ENCODE assay signal across 26 mouse cellular contexts in genomic region chr5:5368389-5369164, GRCm38 (mm10). TPM values are rescaled to one million over a fixed set of nuclear protein-coding genes. Genes with fewer than 3 reads are reported as not detected.
DNase-seq lines count a peak whose midpoint lies in the region; ATAC-seq lines count a peak whose summit lies in the region.
"Had no signal": no experiment of that assay in that cellular context is flagged by ENCODE, and none has a peak within 500 bp of the region (broad histone marks: within the 10 kb centered on the region; RNA-seq: fewer than 3 reads in every experiment).

No protein-coding gene starts in this region.

- no peaks in the 10 kb centered on the region for H3K27me3 ChIP-seq in heart, embryonic 14.5 days (ENCODE audit: control insufficient read depth, insufficient read depth, low read length)
- no peaks in the 10 kb centered on the region for H3K27me3 ChIP-seq in midbrain, embryonic 12.5 days
- H3K27me3 ChIP-seq in midbrain, embryonic 10.5 days (ENCODE audit: low read depth, poor library complexity, severe bottlenecking), result no peaks in the 10 kb centered on the region
- H3K27me3 ChIP-seq: limb, embryonic 13.5 days; neural tube, embryonic 15.5 days had no signal

- H3K9me3 ChIP-seq in heart, embryonic 14.5 days (ENCODE audit: control insufficient read depth, low read length), result no peaks in the 10 kb centered on the region
- no peaks in the 10 kb centered on the region for H3K9me3 ChIP-seq in midbrain, embryonic 12.5 days
- no peaks in the 10 kb centered on the region for H3K9me3 ChIP-seq in midbrain, embryonic 10.5 days (replicated peaks)
- H3K9me3 ChIP-seq: limb, embryonic 13.5 days; megakaryocyte, embryonic 14.5 days; neural tube, embryonic 15.5 days had no signal

- peaks cover 12 to 20% of the 10 kb centered on the region in 2 experiments for H3K4me1 ChIP-seq in heart, embryonic 14.5 days (ENCODE audit: control insufficient read depth in 2 of 2, insufficient read depth in 2 of 2, low read length in 2 of 2)
- peaks cover 13% of the 10 kb centered on the region for H3K4me1 ChIP-seq in midbrain, embryonic 12.5 days
- H3K4me1 ChIP-seq in midbrain, embryonic 10.5 days, result peaks cover 17% of the 10 kb centered on the region
- H3K4me1 ChIP-seq: megakaryocyte, embryonic 14.5 days had no signal

- H3K4me3 ChIP-seq in heart, embryonic 14.5 days (ENCODE audit: control insufficient read depth in 1 of 2, insufficient read depth in 1 of 2, low read depth in 1 of 2, low read length in 2 of 2), result no peak overlapping the region
- no peak overlapping the region for H3K4me3 ChIP-seq in midbrain, embryonic 12.5 days
- no peak overlapping the region for H3K4me3 ChIP-seq in midbrain, embryonic 10.5 days
- H3K4me3 ChIP-seq: erythroblast, embryonic 14.5 days; layer of hippocampus, adult 2 months; left cerebral cortex, adult 2 months; limb, embryonic 13.5 days; megakaryocyte, embryonic 14.5 days; neural tube, embryonic 15.5 days had no signal

- DNase-seq in heart, postnatal 36 days, result no peak
- DNase-seq in midbrain, embryonic 10.5 days (ENCODE audit: low spot score), result no peak
- peak; percentile 43 for DNase-seq in yolk sac, embryonic 10.5 days (ENCODE audit: low spot score)
- DNase-seq in urinary bladder, adult 2 months (ENCODE audit: low spot score), result no peak
- no peak for DNase-seq in ovary, postnatal 14 days (ENCODE audit: low spot score)
- DNase-seq: adrenal gland, postnatal 14 days; cerebellum, adult 18-20 months; cerebellum, postnatal 10 days; forebrain, postnatal 0 days; gastrocnemius, postnatal 10 days; kidney, postnatal 25 days; lung, embryonic 14.5 days; lung, postnatal 36 days; right cerebral cortex, postnatal 25 days; thymus, postnatal 14 days had no signal

- ATAC-seq in heart, embryonic 14.5 days (ENCODE audit: insufficient number of reproducible peaks, insufficient read depth, low FRiP score, low read depth), result 0 out of 2 replicates have a peak, but pooled peaks have one; percentile 35
- no peak for ATAC-seq in midbrain, embryonic 12.5 days (ENCODE audit: low FRiP score, low read depth)
- ATAC-seq in megakaryocyte, adult 5-6 weeks (ENCODE audit: poor library complexity, severe bottlenecking), result 0 out of 2 replicates have a peak, but pooled peaks have one; percentile 21
- ATAC-seq: forebrain, postnatal 0 days had no signal

- peaks cover 3% of the 10 kb centered on the region; the same call in 1 of the 2 replicates for H3K36me3 ChIP-seq in heart, embryonic 14.5 days (ENCODE audit: control insufficient read depth, insufficient read depth, low read length)
- peaks cover 3% of the 10 kb centered on the region; the same call in 1 of the 2 replicates for H3K36me3 ChIP-seq in midbrain, embryonic 12.5 days
- peaks cover 8% of the 10 kb centered on the region for H3K36me3 ChIP-seq in midbrain, embryonic 10.5 days
- H3K36me3 ChIP-seq: neural tube, embryonic 15.5 days had no signal

- no peak overlapping the region for H3K9ac ChIP-seq in heart, embryonic 14.5 days (ENCODE audit: low read length)
- no peak overlapping the region for H3K9ac ChIP-seq in midbrain, embryonic 12.5 days (replicated peaks)
- H3K9ac ChIP-seq: forebrain, postnatal 0 days; hindbrain, embryonic 14.5 days; limb, embryonic 13.5 days; liver, embryonic 14.5 days; lung, embryonic 14.5 days; neural tube, embryonic 15.5 days had no signal

- H3K4me2 ChIP-seq in heart, embryonic 14.5 days (ENCODE audit: low read length), result no peak overlapping the region
- no peak overlapping the region for H3K4me2 ChIP-seq in midbrain, embryonic 12.5 days (replicated peaks)
- H3K4me2 ChIP-seq: hindbrain, embryonic 14.5 days; limb, embryonic 13.5 days; lung, embryonic 14.5 days; neural tube, embryonic 15.5 days had no signal

- WGBS in heart, embryonic 14.5 days, result 46% methylated on average over 14 of the region's 14 CpGs
- WGBS in midbrain, embryonic 12.5 days, result 75% methylated on average over 14 of the region's 14 CpGs
- 85% methylated on average over 14 of the region's 14 CpGs for WGBS in midbrain, embryonic 10.5 days

- intact Hi-C loops in heart, postnatal 36 days (cut with DNase I), result no loop called here

- no peak overlapping the region for H3K27ac ChIP-seq in heart, embryonic 14.5 days (replicated peaks in 1 of 2; ENCODE audit: control insufficient read depth in 1 of 2, insufficient read depth in 1 of 2, low read depth in 2 of 2, low read length in 2 of 2)
- 0 out of 2 replicates have a peak overlapping the region, but pooled peaks have one; percentile 15 for H3K27ac ChIP-seq in midbrain, embryonic 12.5 days (replicated peaks)
- no peak overlapping the region for H3K27ac ChIP-seq in midbrain, embryonic 10.5 days (replicated peaks)
- H3K27ac ChIP-seq: hindbrain, embryonic 14.5 days; layer of hippocampus, adult 2 months; left cerebral cortex, adult 2 months; limb, embryonic 13.5 days; liver, embryonic 14.5 days; neural tube, embryonic 15.5 days had no signal

RNA-seq across cellular contexts. Expression of gene Cdk14, which starts 51.5 kb away (rescaled TPM):
- 21.8 and 25.3 TPM in 2 replicates for polyA plus RNA-seq in heart, embryonic 14.5 days (2014; fragmentation: Nextera tagmentation; extraction: Ambion mirVana)
- total RNA-seq in heart, postnatal 36 days (2021), result 10 to 100 TPM in 1 of 2 experiments, 1 to 10 TPM in 1; 8.6 to 10.6 TPM
- polyA plus RNA-seq in midbrain, embryonic 12.5 days (2016; fragmentation: Nextera tagmentation; extraction: Ambion mirVana), result 33.5 and 38.1 TPM in 2 replicates
- 10.3 and 15.8 TPM in 2 replicates for polyA plus RNA-seq in midbrain, embryonic 10.5 days (2016; fragmentation: Nextera tagmentation; extraction: Ambion mirVana)
- 4.7 and 11.1 TPM in 2 replicates for total RNA-seq in megakaryocyte, adult 5-6 weeks (2015)
- 2.5 and 3.5 TPM in 2 replicates for total RNA-seq in megakaryocyte, adult 5-6 weeks (2017)
- 6.9 and 8.2 TPM in 2 replicates for polyA plus RNA-seq in urinary bladder, adult 2 months (2012; rRNA removed)
- polyA plus RNA-seq: erythroblast, embryonic 14.5 days had no signal
